Mouse (Mus musculus): ENCODE data around the gene Csn2. TPM values are rescaled to one million over a fixed set of nuclear protein-coding genes. Genes with fewer than 3 reads are reported as not detected.

Gene Csn2
- not detected in 2 replicates for polyA plus RNA-seq (2015; fragmentation: Nextera tagmentation; extraction: Ambion mirVana)

- Histone ChIP-seq H3K36me3 (no peaks in the 10 kb centered on the region), H3K27ac (no peak within 1 kb of the TSS), H3K4me1 (replicated peaks) (no peaks in the 10 kb centered on the region), H3K27me3 (no peaks in the 10 kb centered on the region), H3K4me3 (no peak within 1 kb of the TSS), H3K9me3 (no peaks in the 10 kb centered on the region), H3K4me2 (no peak within 1 kb of the TSS), H3K9ac (no peak within 1 kb of the TSS)
- WGBS, result 75% methylated on average over 3 of the region's 3 CpGs
- ATAC-seq (ENCODE audit: low FRiP score), result no peak
These were observed at the start of gene Csn2 for GRCm38 (mm10) chr5:87699530-87699929. Csn2 (minus strand) TSS chr5:87699630.

GRCm38 (mm10) chr5:87734821-87735220, 35.4 kb upstream of the Csn2 start:
- no peaks in the 10 kb centered on the region for H3K9me3 ChIP-seq
- H3K27me3 ChIP-seq, result no peaks in the 10 kb centered on the region
- no peak overlapping the region for H3K9ac ChIP-seq
- ATAC-seq (ENCODE audit: low FRiP score), result no peak
- H3K4me2 ChIP-seq, result no peak overlapping the region
- H3K27ac ChIP-seq, result no peak overlapping the region
- H3K36me3 ChIP-seq, result no peaks in the 10 kb centered on the region
- H3K4me3 ChIP-seq, result no peak overlapping the region
- no peaks in the 10 kb centered on the region for H3K4me1 ChIP-seq (replicated peaks)

DNA sequence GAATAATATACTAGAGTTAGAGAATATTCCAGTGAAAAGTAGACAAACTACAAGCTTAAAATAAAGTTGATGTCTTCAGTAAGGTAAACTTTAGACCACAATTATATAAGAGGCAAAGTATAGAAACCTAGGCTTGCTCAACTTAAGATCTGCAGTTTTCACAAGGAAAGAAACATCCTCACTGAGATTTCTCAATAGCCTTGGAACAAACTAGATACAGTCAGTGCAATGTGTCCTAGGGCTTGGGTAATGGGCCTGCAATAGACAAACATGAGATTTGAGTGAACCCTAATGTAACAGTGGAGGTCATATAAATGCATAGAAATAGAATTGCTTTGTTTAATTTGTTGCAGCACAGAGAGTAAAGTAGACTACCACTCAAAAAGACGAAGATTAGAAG, 6.5 kb upstream of the Csn2 start:
- no peaks in the 10 kb centered on the region for H3K9me3 ChIP-seq
- H3K27me3 ChIP-seq, result no peaks in the 10 kb centered on the region
- H3K27ac ChIP-seq, result no peak overlapping the region
- H3K9ac ChIP-seq, result no peak overlapping the region
- no peak overlapping the region for H3K4me3 ChIP-seq
- no peak for ATAC-seq (ENCODE audit: low FRiP score)
- H3K36me3 ChIP-seq, result no peaks in the 10 kb centered on the region
- no peaks in the 10 kb centered on the region for H3K4me1 ChIP-seq (replicated peaks)
- WGBS, result 89% methylated on average over 1 of the region's 1 CpGs
- no peak overlapping the region for H3K4me2 ChIP-seq

- no peak for ATAC-seq (ENCODE audit: low FRiP score)
- no peaks in the 10 kb centered on the region for H3K4me1 ChIP-seq (replicated peaks)
- no peaks in the 10 kb centered on the region for H3K9me3 ChIP-seq
- no peak within 1 kb of the TSS for H3K9ac ChIP-seq
- no peaks in the 10 kb centered on the region for H3K36me3 ChIP-seq
- no peak within 1 kb of the TSS for H3K27ac ChIP-seq
- no peak within 1 kb of the TSS for H3K4me2 ChIP-seq
- no peaks in the 10 kb centered on the region for H3K27me3 ChIP-seq
- no peak within 1 kb of the TSS for H3K4me3 ChIP-seq
These were observed 33.5 kb downstream of the Csn2 start, which contains the start of gene Csn1s1 for GRCm38 (mm10) chr5:87665908-87666307. Csn1s1 (plus strand) TSS chr5:87666208.

GRCm38 (mm10) chr5:87642787-87643186, 56.6 kb downstream of the Csn2 start:
- Histone ChIP-seq H3K4me1 (replicated peaks) (no peaks in the 10 kb centered on the region), H3K27me3 (no peaks in the 10 kb centered on the region), H3K4me3 (no peak overlapping the region), H3K9ac (no peak overlapping the region), H3K9me3 (no peaks in the 10 kb centered on the region), H3K36me3 (no peaks in the 10 kb centered on the region), H3K4me2 (no peak overlapping the region), H3K27ac (no peak overlapping the region)
- ATAC-seq (ENCODE audit: low FRiP score), result no peak

Other genes starting within 250 kb of the Csn2 start
- gene Ugt2a2, start 217.4 kb downstream of the Csn2 start, polyA plus RNA-seq (2015; fragmentation: Nextera tagmentation; extraction: Ambion mirVana), result not detected in 2 replicates
- not detected in 2 replicates for gene Gm43638, start 212.8 kb downstream of the Csn2 start, polyA plus RNA-seq (2015; fragmentation: Nextera tagmentation; extraction: Ambion mirVana)
- gene Ugt2a1, start 208.8 kb downstream of the Csn2 start, polyA plus RNA-seq (2015; fragmentation: Nextera tagmentation; extraction: Ambion mirVana), result not detected in 2 replicates
- gene Sult1b1, start 161.4 kb downstream of the Csn2 start, polyA plus RNA-seq (2015; fragmentation: Nextera tagmentation; extraction: Ambion mirVana), result not detected in 2 replicates
- not detected in 2 replicates for gene Sult1d1, start 130.6 kb downstream of the Csn2 start, polyA plus RNA-seq (2015; fragmentation: Nextera tagmentation; extraction: Ambion mirVana)
- not detected in 2 replicates for gene Sult1e1, start 108.0 kb downstream of the Csn2 start, polyA plus RNA-seq (2015; fragmentation: Nextera tagmentation; extraction: Ambion mirVana)
- not detected in 2 replicates for gene Csn1s1, start 33.4 kb downstream of the Csn2 start, polyA plus RNA-seq (2015; fragmentation: Nextera tagmentation; extraction: Ambion mirVana)
- gene Csn1s2a, start 74.9 kb upstream of the Csn2 start, polyA plus RNA-seq (2015; fragmentation: Nextera tagmentation; extraction: Ambion mirVana), result not detected in 2 replicates
- gene Csn1s2b, start 108.5 kb upstream of the Csn2 start, polyA plus RNA-seq (2015; fragmentation: Nextera tagmentation; extraction: Ambion mirVana), result not detected in 2 replicates
- gene Prr27, start 126.1 kb upstream of the Csn2 start, polyA plus RNA-seq (2015; fragmentation: Nextera tagmentation; extraction: Ambion mirVana), result not detected in 2 replicates
- not detected in 2 replicates for gene Odam, start 185.4 kb upstream of the Csn2 start, polyA plus RNA-seq (2015; fragmentation: Nextera tagmentation; extraction: Ambion mirVana)
- not detected in 2 replicates for gene Csn3, start 225.9 kb upstream of the Csn2 start, polyA plus RNA-seq (2015; fragmentation: Nextera tagmentation; extraction: Ambion mirVana)